Mouse (Mus musculus) gastrocnemius, postnatal 14 days (tissue): ENCODE measurements at regions not wholly inside any gene's neighbourhood (a gene's known extent, or its start where the extent isn't known, plus 50 kb on each side); places are given as distances from the start of the nearest gene placed in this dataset.

Experiments
- DNase-seq: peaks from one replicate; pipeline ENCODE4 v3.0.0; 2021; ENCODE audit warnings: mixed read lengths
- intact Hi-C: fragments of 180-260 bp; cut with DNase I; formaldehyde crosslinking; loops from one replicate; pipeline ENCODE4 v1.15.1; 2025; ENCODE audit warnings: low total_unique reads

- intact Hi-C loops, result no loop called here
- DNase-seq, result peak; percentile 26
Measured at GRCm38 (mm10) chr17:10086132-10086531, 233.5 kb downstream of the Qk start.

GRCm38 (mm10) chr17:10081721-10082120, 237.9 kb downstream of the Qk start:
- no peak for DNase-seq
- intact Hi-C loops, result no loop called here

- intact Hi-C loops, result no loop called here
- peak; percentile 14 for DNase-seq
Measured at GRCm38 (mm10) chr17:10079853-10080650, 239.6 kb downstream of the Qk start.

- DNase-seq, result no peak
- intact Hi-C loops, result no loop called here
Measured at GRCm38 (mm10) chr17:10078536-10079319, 240.9 kb downstream of the Qk start.

GRCm38 (mm10) chr17:10073301-10073700, 246.4 kb downstream of the Qk start:
- intact Hi-C loops, result no loop called here
- no peak for DNase-seq

GRCm38 (mm10) chr17:10069251-10069650, 250.4 kb downstream of the Qk start:
- intact Hi-C loops, result no loop called here
- DNase-seq, result no peak

- DNase-seq, result no peak
- intact Hi-C loops, result no loop called here
Measured at GRCm38 (mm10) chr17:10065131-10065530, 254.5 kb downstream of the Qk start.

GRCm38 (mm10) chr17:10062546-10063100, 257.0 kb downstream of the Qk start:
- intact Hi-C loops, result no loop called here
- no peak for DNase-seq

- DNase-seq, result no peak
- intact Hi-C loops, result no loop called here
Measured at GRCm38 (mm10) chr17:10057736-10058135, 261.9 kb downstream of the Qk start.

- intact Hi-C loops, result no loop called here
- DNase-seq, result no peak
Measured at GRCm38 (mm10) chr17:10056096-10056495, 263.6 kb downstream of the Qk start.

- DNase-seq, result peak; percentile 11
- intact Hi-C loops, result no loop called here
Measured at GRCm38 (mm10) chr17:10054375-10054774, 265.3 kb downstream of the Qk start.

- no peak for DNase-seq
- intact Hi-C loops, result no loop called here
Measured at GRCm38 (mm10) chr17:10044336-10044735, 275.3 kb downstream of the Qk start.

- intact Hi-C loops, result no loop called here
- no peak for DNase-seq
Measured at GRCm38 (mm10) chr17:10042042-10042652, 277.5 kb downstream of the Qk start.

- no peak for DNase-seq
- intact Hi-C loops, result no loop called here
Measured at GRCm38 (mm10) chr17:10040951-10041359, 278.7 kb downstream of the Qk start.

- intact Hi-C loops, result no loop called here
- no peak for DNase-seq
Measured at GRCm38 (mm10) chr17:10040375-10040774, 279.3 kb downstream of the Qk start.

GRCm38 (mm10) chr17:10037799-10038445, 281.7 kb downstream of the Qk start:
- intact Hi-C loops, result no loop called here
- DNase-seq, result peak; percentile 20

- DNase-seq, result no peak
- intact Hi-C loops, result no loop called here
Measured at GRCm38 (mm10) chr17:10033510-10033909, 286.1 kb downstream of the Qk start.

GRCm38 (mm10) chr17:10031033-10031432, 288.6 kb downstream of the Qk start:
- intact Hi-C loops, result no loop called here
- DNase-seq, result no peak

GRCm38 (mm10) chr17:10026770-10027169, 292.9 kb downstream of the Qk start:
- intact Hi-C loops, result no loop called here
- no peak for DNase-seq

- intact Hi-C loops, result no loop called here
- DNase-seq, result peak; percentile 38
Measured at GRCm38 (mm10) chr17:10025212-10025611, 294.4 kb downstream of the Qk start.
